Mouse (Mus musculus): ENCODE results near the gene Sh3tc1.

Gene Sh3tc1

GRCm38 (mm10) chr5:35648230-35648629 is 91.6 kb downstream of the Sh3tc1 start:
- intact Hi-C loops (cut with DNase I) = no loop called here

DNA sequence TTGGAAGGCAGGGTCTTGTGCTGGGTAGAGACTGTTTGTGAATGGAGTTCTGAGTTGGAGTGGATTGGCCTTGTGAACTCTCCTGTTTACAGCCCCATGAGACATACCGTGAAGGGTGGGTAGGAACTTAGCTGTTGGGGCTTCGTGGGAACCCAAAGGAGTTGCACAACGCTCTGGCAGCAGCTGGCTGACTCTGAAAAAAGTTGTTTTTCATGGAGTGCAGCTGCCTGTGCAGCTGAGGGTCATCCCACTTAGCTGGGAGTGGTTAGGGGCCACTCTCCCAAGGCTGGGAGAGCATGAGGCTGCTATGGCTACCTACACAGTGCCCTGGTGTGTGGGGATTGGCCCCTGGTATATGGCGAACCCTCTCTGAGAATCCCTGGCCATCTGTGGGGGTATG is 92.2 kb downstream of the Sh3tc1 start:
- intact Hi-C loops (cut with DNase I) = no loop called here

Data from adrenal gland (tissue).